Mouse (Mus musculus) testis, postnatal 10 days (tissue): ENCODE measurements around the gene Etnk1.
"Not testable (repeated sequence)": the region's sequence is repeated elsewhere in the genome, so short reads cannot be mapped to it uniquely, and the experiment has no call there.

Experiments used
- DNase-seq: peaks from one replicate; pipeline ENCODE4 v3.0.0; 2021; ENCODE audit warnings: low spot score

Etnk1 gene

DNA sequence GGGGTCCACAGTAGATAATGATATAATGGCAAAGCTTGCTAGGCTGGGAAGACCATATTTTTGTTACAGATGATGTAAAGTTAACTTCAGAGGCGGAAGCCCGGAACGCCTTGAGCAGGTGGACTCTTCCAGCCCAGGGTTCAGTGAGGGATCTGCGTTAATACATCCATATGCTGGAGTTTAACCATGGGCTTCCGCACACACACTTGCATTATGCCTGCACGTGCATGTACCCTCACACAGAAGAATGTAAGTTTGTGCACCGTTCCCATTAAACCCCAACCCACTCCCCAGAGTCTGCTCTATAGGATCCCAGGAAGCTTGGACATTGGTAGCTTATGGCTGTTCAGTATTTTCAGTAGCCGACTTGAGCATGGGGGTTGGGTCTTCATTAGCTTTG lies 4.0 kb downstream of the Etnk1 start:
- no peak for DNase-seq

DNA sequence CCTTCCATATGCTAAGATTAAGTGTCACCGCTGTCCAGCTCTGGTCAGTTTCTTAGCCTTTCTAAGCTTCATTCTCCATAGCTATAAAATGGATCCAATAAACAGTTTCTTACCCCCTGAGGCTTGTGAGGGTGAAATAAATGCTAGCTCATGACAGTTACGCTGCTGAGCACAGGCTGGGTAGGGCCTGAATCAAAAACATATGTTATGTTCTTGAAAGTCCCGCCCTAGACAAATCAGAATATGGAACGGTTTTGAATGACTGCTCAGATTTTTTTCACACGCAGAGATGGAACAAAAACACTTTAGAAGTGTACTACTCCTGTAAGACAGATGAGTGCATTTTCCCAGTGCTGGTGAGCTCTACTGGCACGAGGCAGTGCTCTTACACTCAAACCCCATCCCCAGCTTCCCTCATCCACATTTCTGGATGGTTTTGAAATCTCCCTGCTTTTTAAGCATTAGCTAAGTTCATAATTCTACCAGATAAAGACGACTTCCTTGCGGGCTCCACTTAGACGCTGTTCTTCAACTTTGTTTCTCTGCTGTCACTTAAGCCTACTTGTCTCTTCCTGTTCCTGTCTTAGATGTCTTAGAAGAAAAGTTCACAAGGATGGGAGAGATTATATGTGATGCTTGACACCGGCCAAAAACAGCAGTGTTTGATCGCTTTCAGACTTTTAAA lies 4.9 kb downstream of the Etnk1 start:
- DNase-seq: no peak

DNA sequence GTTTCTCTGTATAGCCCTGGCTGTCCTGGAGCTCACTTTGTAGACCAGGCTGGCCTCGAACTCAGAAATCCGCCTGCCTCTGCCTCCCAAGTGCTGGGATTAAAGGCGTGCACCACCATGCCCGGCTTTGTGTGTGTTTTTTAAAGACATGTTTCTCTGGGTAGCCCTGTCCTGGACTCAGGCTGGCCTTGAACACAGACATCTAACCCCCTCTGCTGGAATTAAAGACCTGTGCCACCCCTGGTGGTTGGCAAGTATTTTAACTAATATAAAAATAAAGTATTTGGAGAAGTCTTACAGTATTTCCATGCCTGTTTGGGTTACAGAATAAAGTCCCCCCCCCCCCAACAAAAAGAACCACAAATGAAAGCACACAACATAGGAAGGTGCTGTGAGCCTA lies 5.7 kb downstream of the Etnk1 start:
- not testable (repeated sequence) for DNase-seq

DNA sequence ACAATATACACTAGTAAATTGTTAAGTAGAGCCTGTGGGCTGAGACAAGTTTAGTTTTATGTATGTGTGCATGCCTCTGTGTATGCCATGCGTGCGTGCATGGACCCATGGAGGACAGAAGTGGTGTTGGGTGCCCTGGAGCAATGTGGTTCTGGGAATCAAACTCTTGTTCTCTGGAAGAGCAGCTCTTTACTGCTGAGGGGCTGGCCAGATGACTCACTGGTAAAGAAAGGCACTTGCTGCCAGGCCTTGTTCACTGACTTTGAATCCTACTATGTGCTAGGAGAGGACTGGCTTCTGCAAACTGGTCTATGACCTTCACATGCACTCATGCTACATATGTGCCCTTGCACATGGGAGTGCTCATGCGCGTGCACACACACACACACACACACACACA lies 7.2 kb downstream of the Etnk1 start:
- DNase-seq: no peak

DNA sequence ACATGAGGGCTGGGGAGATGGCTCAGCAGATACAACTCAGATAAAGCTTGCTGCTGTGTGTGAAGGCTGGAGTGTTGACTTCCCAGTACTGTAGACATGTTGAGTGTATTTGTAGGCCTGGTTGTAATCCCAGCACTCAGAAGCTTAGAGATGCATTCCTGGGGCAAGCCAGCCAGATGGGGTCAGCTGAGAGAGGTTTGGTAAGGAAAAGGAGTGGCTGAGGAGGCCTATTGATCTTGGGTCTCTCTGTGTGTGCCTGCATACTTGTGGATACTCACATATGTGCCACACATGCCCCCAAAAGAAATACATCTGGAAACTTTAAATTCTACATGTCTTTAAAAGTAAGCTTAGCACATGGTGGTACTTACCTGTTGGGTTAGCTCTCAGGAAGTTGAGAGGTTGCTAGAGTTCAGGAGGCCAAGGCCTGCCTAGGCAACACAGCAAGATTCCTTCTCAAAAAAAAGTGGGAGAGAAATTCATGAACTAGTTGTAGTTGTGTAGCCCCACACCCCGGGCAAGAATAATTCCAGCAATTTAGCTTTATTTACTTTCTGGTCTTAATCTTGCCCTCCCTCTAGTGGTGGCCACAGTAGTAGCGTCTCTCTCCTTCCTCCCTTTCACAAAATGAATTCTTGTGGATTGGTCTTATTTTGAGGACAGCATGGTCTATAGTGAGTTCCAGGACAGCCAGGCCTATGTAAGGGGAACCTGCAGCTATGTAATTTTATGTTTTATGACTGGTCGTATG lies 8.1 kb downstream of the Etnk1 start:
- peak; percentile 64 for DNase-seq

DNA sequence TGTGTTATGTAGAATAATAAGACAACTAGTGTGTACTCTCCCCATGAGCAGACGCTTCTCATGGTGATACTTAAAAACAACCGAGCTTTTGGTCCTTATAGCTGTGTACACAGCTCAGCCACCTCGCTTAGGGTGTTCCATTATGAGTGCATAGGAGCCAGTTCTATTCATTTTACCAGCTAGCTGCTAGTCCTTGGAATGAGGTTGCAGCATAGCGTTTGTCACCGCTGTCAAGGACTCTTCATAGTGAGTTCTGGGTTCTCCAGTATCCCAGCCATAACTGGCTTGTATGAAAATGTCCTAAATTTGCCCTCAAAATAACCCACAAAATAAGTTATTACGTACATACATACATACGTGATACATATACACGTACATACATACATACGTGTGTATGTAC lies 9.1 kb downstream of the Etnk1 start:
- no peak for DNase-seq

DNA sequence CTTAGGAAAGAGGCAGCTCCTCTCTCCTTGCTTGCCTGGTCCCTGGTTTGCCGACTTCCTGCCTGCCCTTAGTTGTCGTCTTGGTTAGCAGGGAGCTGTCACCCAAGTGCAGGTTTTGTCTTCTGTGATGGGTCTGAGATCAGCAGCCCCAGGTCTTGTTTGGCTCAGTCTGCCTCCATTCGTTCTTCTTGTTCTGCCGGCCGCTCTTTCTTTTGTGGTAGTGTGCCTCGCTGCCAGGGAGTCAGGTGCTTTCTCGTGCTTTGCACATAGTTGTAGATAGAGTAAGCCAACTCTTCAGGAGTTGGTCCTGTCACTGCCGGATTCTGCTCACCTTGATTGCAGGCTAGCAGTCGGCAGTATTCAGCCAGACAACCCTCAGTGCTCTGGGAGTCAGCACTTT lies 9.6 kb downstream of the Etnk1 start:
- DNase-seq: no peak

DNA sequence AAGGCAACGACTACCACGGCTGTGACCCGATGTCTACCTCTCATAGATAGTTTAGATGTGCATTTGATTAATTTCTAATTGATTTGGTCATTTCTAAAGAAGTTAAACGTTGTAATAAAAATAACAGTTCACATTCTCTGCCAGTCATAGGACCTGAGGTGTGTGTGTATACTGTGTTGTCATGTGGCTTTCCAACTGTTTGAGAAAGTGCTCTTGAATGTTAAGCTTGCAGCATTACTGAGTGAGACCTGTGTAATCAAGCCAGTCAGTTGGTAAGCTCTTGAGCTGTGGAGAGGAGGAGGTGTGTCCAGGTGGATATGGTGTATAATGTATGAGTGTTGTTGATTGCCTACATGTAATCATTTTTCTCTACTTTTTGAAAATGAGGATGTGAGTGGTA lies 12.2 kb downstream of the Etnk1 start:
- DNase-seq: no peak

DNA sequence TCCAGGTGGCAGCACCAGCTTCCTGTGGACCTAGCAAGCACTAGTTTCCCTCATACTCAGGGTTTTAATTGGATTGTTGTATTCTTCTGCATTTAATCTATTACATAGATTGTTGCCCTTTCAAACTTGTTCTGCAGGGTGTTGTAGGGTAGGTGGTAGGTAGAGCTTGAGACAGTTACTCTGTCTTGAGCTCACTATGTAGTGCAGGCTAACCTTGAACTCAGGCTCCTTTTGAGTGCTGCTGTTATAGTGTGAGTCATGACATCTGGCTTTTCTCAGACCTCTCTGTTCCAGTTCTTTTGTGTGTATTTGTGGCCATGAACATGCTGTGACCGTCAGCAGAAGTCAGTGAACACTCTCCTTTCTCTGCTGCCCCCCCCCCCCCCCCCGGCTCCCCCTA lies 12.7 kb downstream of the Etnk1 start:
- DNase-seq: no peak

DNA sequence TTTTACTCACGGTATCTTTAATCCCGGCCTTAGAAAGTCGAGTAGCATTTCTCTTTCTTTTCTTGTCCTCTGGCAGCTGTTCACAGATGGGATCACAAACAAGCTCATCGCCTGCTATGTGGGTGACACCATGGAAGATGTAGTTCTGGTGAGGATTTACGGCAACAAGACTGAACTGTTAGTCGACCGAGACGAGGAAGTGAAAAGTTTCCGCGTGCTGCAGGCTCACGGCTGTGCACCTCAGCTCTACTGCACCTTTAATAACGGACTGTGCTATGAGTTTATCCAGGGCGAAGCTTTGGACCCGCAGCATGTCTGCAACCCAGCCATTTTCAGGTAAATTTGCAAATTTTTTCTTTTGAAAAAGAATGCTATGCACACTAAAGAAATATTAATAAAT lies 13.5 kb downstream of the Etnk1 start:
- no peak for DNase-seq

DNA sequence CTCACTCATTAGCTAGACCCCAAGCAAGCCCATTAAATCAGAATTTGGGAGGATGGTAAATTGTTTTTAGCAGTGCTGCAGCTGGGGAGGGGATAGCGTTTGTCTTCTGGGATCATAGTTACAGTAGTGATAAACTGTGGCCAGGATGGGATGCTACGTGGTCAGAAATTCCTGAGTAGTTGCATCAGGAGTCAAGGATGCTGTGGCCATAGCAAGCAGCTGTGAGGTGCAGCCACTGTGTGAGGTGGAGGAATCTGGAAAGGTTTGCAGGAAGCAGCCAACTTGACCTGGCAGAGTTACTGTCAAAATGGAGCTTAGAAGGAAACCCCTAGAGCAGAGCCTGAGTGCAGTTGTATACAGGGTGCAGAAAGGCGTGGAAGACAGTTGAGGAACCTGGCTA lies 17.1 kb downstream of the Etnk1 start:
- DNase-seq: no peak

DNA sequence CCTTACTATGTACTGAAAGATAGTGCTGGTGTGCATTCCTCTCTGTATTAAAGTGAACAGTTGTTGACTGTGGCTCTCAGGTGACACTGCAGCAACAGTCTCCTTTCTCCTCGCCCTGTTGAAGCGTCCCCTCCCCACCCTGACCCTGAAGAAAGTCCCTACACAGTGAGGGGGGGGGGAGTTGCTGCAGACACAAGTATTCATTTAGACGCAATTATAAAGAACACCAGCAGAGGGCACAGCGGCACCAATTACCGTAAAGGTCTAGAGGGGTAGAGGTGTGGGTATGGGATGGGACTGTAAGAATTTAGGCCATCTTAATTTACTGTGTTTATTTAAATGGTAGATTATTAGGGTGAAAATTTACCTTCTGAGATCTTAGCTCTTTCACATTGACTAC lies 17.7 kb downstream of the Etnk1 start:
- DNase-seq: no peak

DNA sequence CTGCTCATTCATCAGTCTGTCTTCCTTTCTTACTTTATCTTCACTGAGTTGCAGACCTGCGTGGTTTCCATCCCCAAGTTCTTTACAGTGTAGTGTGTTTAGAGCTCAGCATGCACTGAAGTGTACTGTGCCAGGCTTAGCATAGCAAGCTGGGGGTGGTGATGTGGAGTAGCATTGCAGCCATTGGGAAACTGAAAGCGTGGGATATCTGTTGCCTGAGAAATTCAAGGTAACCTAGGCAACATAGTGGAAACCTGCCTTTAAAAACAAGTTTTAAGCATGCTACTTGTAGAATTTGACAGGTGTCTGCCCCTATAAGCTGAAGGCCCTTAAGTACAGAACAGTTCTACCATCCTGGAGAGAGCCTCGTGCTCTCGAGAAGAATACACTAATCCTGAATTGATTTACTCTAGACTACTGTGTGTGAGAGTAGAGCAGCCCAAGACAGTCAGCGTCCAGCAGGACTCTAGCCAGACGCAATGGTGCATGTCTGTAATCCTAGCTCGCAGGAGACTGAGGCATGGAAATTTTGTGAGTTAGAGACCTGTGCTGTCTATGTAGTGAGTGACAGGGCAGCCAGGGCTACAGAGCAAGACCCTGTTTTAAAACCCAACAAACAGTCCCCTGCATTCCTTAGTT lies 23.9 kb downstream of the Etnk1 start:
- no peak for DNase-seq

DNA sequence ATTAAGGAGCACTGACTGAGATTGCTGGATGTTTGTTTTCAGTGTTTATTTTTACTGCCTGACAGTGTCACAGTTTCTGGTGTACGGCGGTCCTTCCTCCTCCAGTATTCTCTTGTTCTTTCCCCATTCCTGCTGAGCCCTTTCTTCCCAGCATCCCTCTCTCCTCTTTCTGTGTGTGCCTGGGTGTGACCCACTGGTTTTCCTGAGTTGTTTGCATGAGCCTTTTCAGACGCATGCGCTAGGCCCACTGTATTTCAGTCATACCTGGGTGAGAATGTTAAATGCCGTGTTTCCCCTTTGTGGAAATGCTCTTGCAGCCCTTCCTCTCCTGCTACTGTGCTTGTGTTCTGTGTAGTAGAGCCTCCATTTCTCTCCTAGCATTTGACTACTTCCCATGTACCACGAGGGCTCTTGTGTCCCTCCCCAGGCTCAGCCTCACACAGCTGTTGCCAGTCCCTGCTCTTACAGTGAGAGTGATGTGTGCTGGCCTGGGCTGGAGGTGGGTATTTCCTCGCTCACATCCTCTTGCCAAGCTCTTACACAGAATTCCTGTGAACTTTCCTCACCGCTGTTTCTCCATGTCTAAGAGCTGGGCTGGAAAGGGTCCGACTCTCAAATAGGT lies 24.6 kb downstream of the Etnk1 start:
- no peak for DNase-seq

DNA sequence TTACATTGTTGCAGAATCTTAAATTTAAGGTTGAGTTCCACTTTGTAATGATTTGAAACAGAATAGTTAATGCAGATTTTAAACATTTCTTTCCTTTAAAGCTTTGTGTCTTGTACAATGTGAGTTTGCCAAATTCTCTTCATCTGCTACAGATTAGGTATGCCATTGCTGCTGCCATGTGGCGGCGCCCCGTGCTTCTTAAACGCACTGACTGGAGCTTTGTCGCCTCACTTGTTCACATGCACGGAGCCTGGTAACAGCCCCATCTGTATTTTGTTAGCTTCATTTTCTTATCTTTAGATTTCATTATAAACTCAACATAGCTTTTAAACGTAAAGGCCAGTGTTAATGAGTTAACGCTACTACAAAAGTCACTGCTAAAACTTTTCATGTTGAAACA lies 25.7 kb downstream of the Etnk1 start:
- no peak for DNase-seq

DNA sequence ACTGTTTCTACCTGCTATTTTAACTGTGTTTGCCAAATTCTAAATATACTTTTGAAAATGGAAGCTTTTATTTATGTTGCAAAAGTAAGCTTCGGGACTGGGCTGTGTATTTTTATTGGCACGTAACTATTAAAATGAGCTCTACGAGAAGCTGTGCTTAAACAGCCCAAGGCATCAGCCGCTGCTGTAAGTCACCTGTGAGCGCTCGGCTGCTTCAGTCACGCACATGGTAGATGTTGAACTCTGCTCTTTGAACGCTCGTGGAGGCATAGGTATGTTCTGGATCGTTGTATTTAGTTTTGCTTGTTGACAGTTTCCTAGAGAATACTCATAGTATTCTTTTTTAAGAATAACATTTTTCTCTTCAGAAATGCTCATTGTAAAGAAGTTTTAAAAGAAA lies 26.1 kb downstream of the Etnk1 start:
- DNase-seq: no peak

DNA sequence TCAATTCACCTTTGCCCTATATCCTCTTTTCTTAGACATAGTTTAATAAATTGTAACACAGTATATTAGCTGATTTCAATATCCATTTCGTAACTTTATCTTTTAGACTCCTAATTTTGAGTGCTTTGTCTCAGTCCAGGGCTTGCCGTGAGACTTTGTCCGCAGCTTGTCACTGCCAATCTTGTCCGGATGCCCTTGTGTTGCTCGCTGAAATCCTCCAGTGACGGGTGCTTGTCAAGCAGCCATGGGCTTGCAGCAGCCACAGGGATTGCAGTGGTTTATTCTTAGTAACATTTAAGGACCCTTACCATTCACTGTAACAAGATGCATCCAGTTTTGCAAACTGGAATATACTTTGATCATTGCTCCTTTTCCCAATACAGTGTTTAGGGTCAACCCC lies 26.6 kb downstream of the Etnk1 start:
- no peak for DNase-seq

DNA sequence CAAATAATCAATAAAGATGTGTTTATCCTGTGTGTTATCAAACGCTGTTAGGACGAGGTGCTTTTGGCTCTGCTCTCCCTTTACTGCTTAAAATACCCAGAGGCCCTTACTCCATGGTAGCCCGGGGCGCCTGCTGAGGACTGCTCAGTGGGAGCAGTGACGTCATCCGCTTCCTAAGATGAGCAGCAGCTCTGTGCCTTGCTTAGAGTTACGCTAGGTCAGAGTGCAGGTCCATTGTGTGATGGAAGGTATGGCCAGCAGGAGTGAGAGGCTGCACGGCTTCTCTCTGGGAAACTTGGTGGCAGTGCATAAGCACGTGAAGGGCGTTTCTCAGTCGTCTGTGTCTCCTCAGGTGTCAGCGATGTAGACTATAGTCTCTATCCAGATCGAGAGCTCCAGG lies 30.0 kb downstream of the Etnk1 start:
- DNase-seq: no peak

DNA sequence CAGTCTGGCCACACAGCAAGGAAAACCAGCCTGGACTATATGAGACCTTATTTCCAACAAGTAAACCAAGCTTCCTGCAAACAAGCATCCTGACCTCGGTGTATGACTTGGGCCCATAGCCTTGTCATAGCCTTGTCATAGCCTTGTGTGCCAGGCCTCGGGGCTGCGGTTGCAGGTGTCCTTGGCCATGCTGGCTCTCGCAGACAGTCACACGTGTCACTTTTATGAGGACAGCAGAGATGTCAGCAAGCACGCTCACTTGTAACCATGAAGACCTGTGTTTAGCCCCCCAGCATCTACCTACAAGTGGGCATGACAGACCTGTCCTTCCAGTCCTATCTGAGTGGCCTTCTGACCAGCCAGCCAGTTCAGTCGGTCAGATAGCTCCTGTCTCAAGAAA lies 31.4 kb downstream of the Etnk1 start:
- DNase-seq: no peak

DNA sequence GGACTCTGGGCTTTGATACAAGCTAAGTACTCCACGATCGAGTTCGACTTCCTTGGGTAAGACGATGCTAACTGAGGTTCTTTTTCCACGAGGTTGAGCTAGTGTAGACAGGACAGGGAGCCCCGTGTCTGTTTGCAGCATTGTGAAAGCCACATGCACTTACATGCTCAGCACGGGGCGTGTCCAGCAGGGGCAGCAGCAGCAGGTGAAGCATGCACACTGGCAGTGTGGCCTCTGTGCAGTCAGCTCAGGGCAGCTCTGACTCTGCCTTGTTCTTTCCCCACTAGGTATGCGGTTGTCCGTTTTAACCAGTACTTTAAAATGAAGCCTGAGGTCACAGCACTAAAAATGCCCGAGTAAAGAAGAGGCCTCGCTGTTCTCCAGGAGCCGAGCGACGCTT lies 36.1 kb downstream of the Etnk1 start:
- DNase-seq: no peak

DNA sequence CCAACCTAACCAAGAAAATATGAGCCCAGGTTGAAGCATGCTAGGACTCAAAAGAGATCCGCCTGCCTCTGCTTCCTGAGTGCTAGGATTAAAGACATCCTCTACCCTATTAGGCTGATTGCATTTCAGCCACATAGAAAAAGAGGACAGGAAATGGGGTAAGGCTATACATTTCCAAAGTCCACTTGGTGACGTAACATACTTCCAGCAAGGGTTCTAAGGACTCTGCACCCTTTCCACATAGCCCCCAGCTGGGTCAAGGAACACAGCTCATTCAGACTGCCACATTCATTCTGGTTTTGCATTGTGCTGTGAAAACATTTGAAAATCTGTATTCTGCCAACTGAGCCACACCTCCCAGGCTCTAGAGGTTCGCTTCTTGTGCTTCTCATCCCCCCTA lies 41.9 kb downstream of the Etnk1 start:
- DNase-seq: no peak

DNA sequence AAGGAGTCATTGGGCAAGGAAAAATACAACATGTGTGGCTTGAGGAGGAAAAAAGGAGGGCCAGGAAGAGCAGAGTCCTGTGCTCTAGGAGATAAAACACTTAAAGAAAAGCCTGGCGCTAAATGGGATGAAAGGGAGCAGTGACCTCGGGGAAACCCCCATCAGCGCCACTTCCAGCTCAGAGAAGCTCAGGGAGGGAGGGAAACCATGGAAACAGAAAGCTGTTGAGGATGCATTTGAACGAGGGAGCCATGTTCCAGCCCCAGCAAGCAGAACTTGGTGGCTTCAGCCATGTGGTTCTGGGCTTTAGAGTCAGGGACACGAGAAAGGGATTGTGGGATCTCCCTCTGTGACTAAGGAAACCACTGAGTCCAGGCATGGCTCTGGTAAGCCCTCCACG lies 45.7 kb downstream of the Etnk1 start:
- DNase-seq: no peak

DNA sequence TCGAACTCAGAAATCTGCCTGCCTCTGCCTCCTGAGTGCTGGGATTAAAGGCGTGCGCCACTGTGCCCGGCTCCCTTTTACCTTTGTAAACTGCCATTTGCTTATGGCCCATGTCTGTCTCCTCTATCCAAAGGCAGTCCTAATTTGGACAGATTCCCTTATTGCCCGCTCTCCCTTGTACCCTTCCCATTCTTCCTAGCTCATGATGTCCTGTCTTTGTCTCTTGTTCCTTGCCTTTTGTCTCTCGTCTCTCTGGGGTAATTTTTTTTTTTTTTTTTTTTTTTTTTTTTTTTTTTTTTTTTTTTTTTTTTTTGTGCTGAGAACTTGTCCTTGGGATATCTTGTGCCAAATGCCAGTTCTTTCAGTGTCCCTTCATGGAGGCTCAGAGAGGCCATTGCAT lies 46.4 kb downstream of the Etnk1 start:
- DNase-seq: no peak
